Mouse (Mus musculus): ENCODE data around the gene Stbd1. TPM values are rescaled to one million over a fixed set of nuclear protein-coding genes. Genes with fewer than 3 reads are reported as not detected.

Gene Stbd1
- polyA plus RNA-seq, 1 experiment from 2014 or later = 8.3 TPM

DNA sequence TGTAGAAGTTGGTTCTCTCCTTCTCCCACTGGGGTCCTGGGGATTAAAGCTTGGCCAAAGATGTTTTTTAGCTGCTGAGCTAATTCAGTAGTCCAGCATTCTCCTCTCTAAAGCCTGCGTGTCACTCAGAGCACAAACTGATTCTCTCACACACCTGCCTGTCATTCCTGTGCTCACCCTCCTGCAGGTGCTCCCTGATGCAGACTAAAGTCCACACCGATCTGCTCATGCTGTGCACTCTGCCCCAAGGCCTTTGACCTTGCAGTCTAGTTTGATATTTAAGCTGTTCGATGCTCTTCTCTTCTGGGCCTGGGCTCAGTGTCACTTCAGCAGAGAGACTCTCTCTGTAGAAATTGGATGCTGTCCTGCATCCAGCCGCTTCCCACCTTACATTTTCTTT lies 31.6 kb upstream of the Stbd1 start:
- H3K27me3 ChIP-seq (ENCODE audit: control insufficient read depth, insufficient read depth, low read length) = no peaks in the 10 kb centered on the region
- H3K4me3 ChIP-seq (ENCODE audit: low read depth, low read length) = no peak overlapping the region
- WGBS = 87% methylated on average over 4 of the region's 4 CpGs
- no peak overlapping the region for H3K27ac ChIP-seq (ENCODE audit: low read depth, low read length)
- no peak for DNase-seq (ENCODE audit: low spot score)
- H3K9me3 ChIP-seq (ENCODE audit: control insufficient read depth, low read length) = no peaks in the 10 kb centered on the region
- H3K9ac ChIP-seq (ENCODE audit: low read depth, low read length) = no peak overlapping the region
- no peaks in the 10 kb centered on the region for H3K36me3 ChIP-seq (ENCODE audit: control insufficient read depth, insufficient read depth, low read length)
- no peak for ATAC-seq (ENCODE audit: low FRiP score)
- no peak overlapping the region for H3K4me2 ChIP-seq (replicated peaks; ENCODE audit: low read depth, low read length)
- no peaks in the 10 kb centered on the region for H3K4me1 ChIP-seq (replicated peaks; ENCODE audit: control insufficient read depth, insufficient read depth, low read length)

GRCm38 (mm10) chr5:92579559-92579958 lies 23.3 kb upstream of the Stbd1 start:
- no peaks in the 10 kb centered on the region for H3K36me3 ChIP-seq (ENCODE audit: control insufficient read depth, insufficient read depth, low read length)
- no peaks in the 10 kb centered on the region for H3K4me1 ChIP-seq (replicated peaks; ENCODE audit: control insufficient read depth, insufficient read depth, low read length)
- no peaks in the 10 kb centered on the region for H3K27me3 ChIP-seq (ENCODE audit: control insufficient read depth, insufficient read depth, low read length)
- ATAC-seq (ENCODE audit: low FRiP score) (no peak), DNase-seq (ENCODE audit: low spot score) (no peak)
- no peak overlapping the region for H3K9ac ChIP-seq (ENCODE audit: low read depth, low read length)
- 89% methylated on average over 14 of the region's 14 CpGs for WGBS
- H3K9me3 ChIP-seq (ENCODE audit: control insufficient read depth, low read length) = no peaks in the 10 kb centered on the region
- H3K4me3 ChIP-seq (ENCODE audit: low read depth, low read length) = no peak overlapping the region
- no peak overlapping the region for H3K4me2 ChIP-seq (replicated peaks; ENCODE audit: low read depth, low read length)
- no peak overlapping the region for H3K27ac ChIP-seq (ENCODE audit: low read depth, low read length)

- WGBS = 46% methylated on average over 10 of the region's 10 CpGs
- no peaks in the 10 kb centered on the region for H3K4me1 ChIP-seq (replicated peaks; ENCODE audit: control insufficient read depth, insufficient read depth, low read length)
- H3K36me3 ChIP-seq (ENCODE audit: control insufficient read depth, insufficient read depth, low read length) = no peaks in the 10 kb centered on the region
- DNase-seq (ENCODE audit: low spot score) (no peak), ATAC-seq (ENCODE audit: low FRiP score) (no peak)
- H3K27me3 ChIP-seq (ENCODE audit: control insufficient read depth, insufficient read depth, low read length) = no peaks in the 10 kb centered on the region
- H3K4me3 ChIP-seq (ENCODE audit: low read depth, low read length) = no peak overlapping the region
- no peaks in the 10 kb centered on the region for H3K9me3 ChIP-seq (ENCODE audit: control insufficient read depth, low read length)
- no peak overlapping the region for H3K9ac ChIP-seq (ENCODE audit: low read depth, low read length)
- H3K27ac ChIP-seq (ENCODE audit: low read depth, low read length) = no peak overlapping the region
- H3K4me2 ChIP-seq (replicated peaks; ENCODE audit: low read depth, low read length) = no peak overlapping the region
These were observed 16.9 kb upstream of the Stbd1 start for GRCm38 (mm10) chr5:92585932-92586331.

DNA sequence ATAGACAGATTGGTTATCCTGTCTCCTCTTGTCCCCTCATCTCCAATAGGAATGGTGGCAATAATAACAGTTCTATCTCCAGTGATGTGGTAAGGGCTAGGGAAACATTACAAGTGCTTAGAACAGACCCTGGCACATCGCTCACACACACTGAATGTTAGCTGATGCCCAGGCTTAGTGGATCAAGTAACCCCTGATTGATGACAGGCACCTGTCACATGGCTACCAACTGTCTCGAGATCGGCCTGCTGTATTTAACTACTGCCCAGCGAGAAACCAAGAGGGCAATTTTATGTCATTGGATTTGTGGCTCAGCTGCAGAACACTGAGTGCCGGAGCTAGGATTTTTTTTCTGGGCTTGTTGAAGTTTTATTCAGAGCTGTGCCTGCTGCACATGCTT lies 7.8 kb upstream of the Stbd1 start:
- Histone ChIP-seq H3K27ac (ENCODE audit: low read depth, low read length) (no peak overlapping the region), H3K36me3 (ENCODE audit: control insufficient read depth, insufficient read depth, low read length) (no peaks in the 10 kb centered on the region), H3K4me3 (ENCODE audit: low read depth, low read length) (no peak overlapping the region), H3K9me3 (ENCODE audit: control insufficient read depth, low read length) (no peaks in the 10 kb centered on the region), H3K4me1 (replicated peaks; ENCODE audit: control insufficient read depth, insufficient read depth, low read length) (no peaks in the 10 kb centered on the region), H3K9ac (ENCODE audit: low read depth, low read length) (no peak overlapping the region), H3K27me3 (ENCODE audit: control insufficient read depth, insufficient read depth, low read length) (no peaks in the 10 kb centered on the region), H3K4me2 (replicated peaks; ENCODE audit: low read depth, low read length) (no peak overlapping the region)
- 87% methylated on average over 5 of the region's 5 CpGs for WGBS
- no peak for ATAC-seq (ENCODE audit: low FRiP score)
- no peak for DNase-seq (ENCODE audit: low spot score)

GRCm38 (mm10) chr5:92596865-92597264 lies 6.0 kb upstream of the Stbd1 start:
- no peak overlapping the region for H3K4me3 ChIP-seq (ENCODE audit: low read depth, low read length)
- H3K4me2 ChIP-seq (replicated peaks; ENCODE audit: low read depth, low read length) = no peak overlapping the region
- no peak overlapping the region for H3K27ac ChIP-seq (ENCODE audit: low read depth, low read length)
- ATAC-seq (ENCODE audit: low FRiP score) (no peak), DNase-seq (ENCODE audit: low spot score) (no peak)
- no peaks in the 10 kb centered on the region for H3K9me3 ChIP-seq (ENCODE audit: control insufficient read depth, low read length)
- no peaks in the 10 kb centered on the region for H3K36me3 ChIP-seq (ENCODE audit: control insufficient read depth, insufficient read depth, low read length)
- no peaks in the 10 kb centered on the region for H3K4me1 ChIP-seq (replicated peaks; ENCODE audit: control insufficient read depth, insufficient read depth, low read length)
- WGBS = 89% methylated on average over 8 of the region's 8 CpGs
- H3K9ac ChIP-seq (ENCODE audit: low read depth, low read length) = no peak overlapping the region
- no peaks in the 10 kb centered on the region for H3K27me3 ChIP-seq (ENCODE audit: control insufficient read depth, insufficient read depth, low read length)

- Histone ChIP-seq H3K4me3 (ENCODE audit: low read depth, low read length) (no peak overlapping the region), H3K27me3 (ENCODE audit: control insufficient read depth, insufficient read depth, low read length) (no peaks in the 10 kb centered on the region; the same call in 1 of the 2 replicates), H3K4me1 (replicated peaks; ENCODE audit: control insufficient read depth, insufficient read depth, low read length) (no peaks in the 10 kb centered on the region), H3K27ac (ENCODE audit: low read depth, low read length) (no peak overlapping the region), H3K36me3 (ENCODE audit: control insufficient read depth, insufficient read depth, low read length) (no peaks in the 10 kb centered on the region), H3K9me3 (ENCODE audit: control insufficient read depth, low read length) (no peaks in the 10 kb centered on the region), H3K4me2 (replicated peaks; ENCODE audit: low read depth, low read length) (no peak overlapping the region), H3K9ac (ENCODE audit: low read depth, low read length) (no peak overlapping the region)
- DNase-seq (ENCODE audit: low spot score) (no peak), ATAC-seq (ENCODE audit: low FRiP score) (no peak)
- 88% methylated on average over 10 of the region's 10 CpGs for WGBS
These were observed 3.8 kb upstream of the Stbd1 start for GRCm38 (mm10) chr5:92599030-92599429.

DNA sequence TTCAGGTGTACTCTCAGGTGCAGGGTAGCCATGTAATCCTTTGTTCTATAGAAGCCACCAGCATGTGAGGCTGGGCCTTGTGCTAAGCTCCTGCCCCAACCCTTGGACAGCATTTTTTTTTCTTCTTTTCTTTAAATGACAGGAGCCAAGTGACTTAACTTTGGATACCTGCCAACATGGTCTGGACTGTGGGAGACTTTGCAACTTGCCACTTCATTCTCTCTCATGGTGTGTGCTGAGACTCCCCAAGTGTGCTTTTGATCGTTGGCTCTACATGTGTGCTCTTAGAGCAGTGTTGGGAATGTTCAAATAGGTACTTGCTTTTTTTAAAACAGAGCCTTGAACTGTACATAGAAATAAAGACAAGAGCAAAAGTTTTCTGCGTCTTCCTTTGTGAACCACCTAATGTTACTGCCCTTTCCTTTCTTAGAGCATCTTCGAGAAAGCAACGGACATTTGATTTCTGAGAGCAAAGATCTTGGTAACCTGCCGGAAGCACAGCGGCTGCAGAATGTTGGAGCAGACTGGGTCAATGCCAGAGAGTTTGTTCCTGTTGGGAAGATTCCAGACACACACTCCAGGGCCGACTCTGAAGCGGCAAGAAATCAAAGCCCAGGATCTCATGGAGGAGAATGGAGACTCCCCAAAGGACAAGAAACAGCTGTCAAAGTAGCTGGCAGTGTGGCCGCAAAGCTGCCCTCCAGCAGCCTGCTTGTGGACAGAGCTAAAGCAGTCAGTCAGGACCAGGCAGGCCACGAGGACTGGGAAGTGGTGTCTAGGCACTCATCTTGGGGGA lies 1.8 kb downstream of the Stbd1 start:
- ATAC-seq (ENCODE audit: low FRiP score) (no peak), DNase-seq (ENCODE audit: low spot score) (no peak)
- Histone ChIP-seq H3K9ac (ENCODE audit: low read depth, low read length) (no peak overlapping the region), H3K36me3 (ENCODE audit: control insufficient read depth, insufficient read depth, low read length) (no peaks in the 10 kb centered on the region), H3K27ac (ENCODE audit: low read depth, low read length) (no peak overlapping the region), H3K4me3 (ENCODE audit: low read depth, low read length) (no peak overlapping the region), H3K4me2 (replicated peaks; ENCODE audit: low read depth, low read length) (no peak overlapping the region), H3K9me3 (ENCODE audit: control insufficient read depth, low read length) (no peaks in the 10 kb centered on the region), H3K27me3 (ENCODE audit: control insufficient read depth, insufficient read depth, low read length) (peaks cover 3% of the 10 kb centered on the region; the same call in 1 of the 2 replicates), H3K4me1 (replicated peaks; ENCODE audit: control insufficient read depth, insufficient read depth, low read length) (no peaks in the 10 kb centered on the region)
- WGBS = 80% methylated on average over 10 of the region's 10 CpGs

- H3K4me3 ChIP-seq (ENCODE audit: low read depth, low read length) = no peak overlapping the region
- no peak for ATAC-seq (ENCODE audit: low FRiP score)
- no peak for DNase-seq (ENCODE audit: low spot score)
- H3K4me2 ChIP-seq (replicated peaks; ENCODE audit: low read depth, low read length) = no peak overlapping the region
- no peaks in the 10 kb centered on the region for H3K36me3 ChIP-seq (ENCODE audit: control insufficient read depth, insufficient read depth, low read length)
- H3K9ac ChIP-seq (ENCODE audit: low read depth, low read length) = no peak overlapping the region
- H3K4me1 ChIP-seq (replicated peaks; ENCODE audit: control insufficient read depth, insufficient read depth, low read length) = no peaks in the 10 kb centered on the region
- no peak overlapping the region for H3K27ac ChIP-seq (ENCODE audit: low read depth, low read length)
- 89% methylated on average over 5 of the region's 5 CpGs for WGBS
- no peaks in the 10 kb centered on the region for H3K9me3 ChIP-seq (ENCODE audit: control insufficient read depth, low read length)
- H3K27me3 ChIP-seq (ENCODE audit: control insufficient read depth, insufficient read depth, low read length) = peaks cover 3% of the 10 kb centered on the region; the same call in 1 of the 2 replicates
These were observed 4.8 kb downstream of the Stbd1 start for GRCm38 (mm10) chr5:92607492-92608229.

- Histone ChIP-seq H3K4me1 (replicated peaks; ENCODE audit: control insufficient read depth, insufficient read depth, low read length) (no peaks in the 10 kb centered on the region), H3K9ac (ENCODE audit: low read depth, low read length) (no peak overlapping the region)
- WGBS = 88% methylated on average over 4 of the region's 4 CpGs
These were observed 9.9 kb downstream of the Stbd1 start for GRCm38 (mm10) chr5:92612756-92613155.

More at GRCm38 (mm10) chr5:92612756-92613155, 9.9 kb downstream of the Stbd1 start:
- H3K36me3 ChIP-seq (ENCODE audit: control insufficient read depth, insufficient read depth, low read length) = no peaks in the 10 kb centered on the region
- DNase-seq (ENCODE audit: low spot score) (no peak), ATAC-seq (ENCODE audit: low FRiP score) (no peak)
- H3K27ac ChIP-seq (ENCODE audit: low read depth, low read length) = no peak overlapping the region
- no peak overlapping the region for H3K4me2 ChIP-seq (replicated peaks; ENCODE audit: low read depth, low read length)
- no peak overlapping the region for H3K4me3 ChIP-seq (ENCODE audit: low read depth, low read length)
- H3K27me3 ChIP-seq (ENCODE audit: control insufficient read depth, insufficient read depth, low read length) = no peaks in the 10 kb centered on the region
- no peaks in the 10 kb centered on the region for H3K9me3 ChIP-seq (ENCODE audit: control insufficient read depth, low read length)

Data from hindbrain, embryonic 11.5 days (tissue).